Mouse (Mus musculus): Measurements from ENCODE around the gene Mrpl48. TPM values are rescaled to one million over a fixed set of nuclear protein-coding genes. Genes with fewer than 3 reads are reported as not detected.
A peak's percentile ranks its signal among the peaks of the same experiment; 100 is the strongest.

Gene Mrpl48
- polyA plus RNA-seq, 1 experiment from 2014 or later: 76.9 TPM

- 0 out of 2 replicates have a peak, but pooled peaks cover 3% of the 10 kb centered on the region for H3K36me3 ChIP-seq (ENCODE audit: control insufficient read depth, insufficient read depth, low read length)
- no peaks in the 10 kb centered on the region for H3K9me3 ChIP-seq (replicated peaks; ENCODE audit: control insufficient read depth, low read length)
- peak overlapping the region; percentile 57; the same call in 1 of the 2 replicates for H3K9ac ChIP-seq (ENCODE audit: low read depth, low read length)
- H3K4me3 ChIP-seq (ENCODE audit: low read depth, low read length): no peak overlapping the region
- peak overlapping the region; percentile 95 for H3K27ac ChIP-seq (ENCODE audit: low read depth, low read length)
- no peaks in the 10 kb centered on the region for H3K27me3 ChIP-seq (ENCODE audit: control insufficient read depth, insufficient read depth, low read length)
- H3K4me2 ChIP-seq: peak overlapping the region; percentile 31; the same call in 1 of the 2 replicates
- ATAC-seq (replicated peaks; ENCODE audit: insufficient number of reproducible peaks, low FRiP score, low TSS enrichment): no peak; the same call in 1 of the 2 replicates
- 40% methylated on average over 13 of the region's 13 CpGs for WGBS (ENCODE audit: insufficient replicate concordance)
- H3K4me1 ChIP-seq (ENCODE audit: control insufficient read depth, insufficient read depth, low read length): peaks cover 11% of the 10 kb centered on the region
Observed at GRCm38 (mm10) chr7:100555431-100555951, 52.6 kb downstream of the Mrpl48 start.

DNA sequence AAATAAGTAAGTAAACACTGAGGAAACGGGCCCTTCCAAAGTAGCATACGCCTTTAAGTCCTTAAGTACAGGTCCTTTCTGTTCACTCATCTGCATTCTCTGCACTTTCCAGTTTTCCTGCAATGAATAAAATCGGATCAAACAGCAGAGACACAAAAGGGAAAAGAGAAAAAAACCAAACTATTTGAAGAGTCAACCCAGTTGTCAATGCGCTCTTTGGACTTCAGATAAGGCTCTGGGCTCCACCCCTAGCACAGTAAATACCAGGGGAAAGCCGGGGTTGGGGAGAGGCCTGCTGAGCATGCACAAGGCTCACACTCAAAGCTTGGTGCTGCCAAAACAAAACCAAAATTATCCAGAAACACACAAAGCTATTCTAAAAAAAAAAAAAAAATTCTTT lies 53.2 kb downstream of the Mrpl48 start:
- ATAC-seq (replicated peaks; ENCODE audit: insufficient number of reproducible peaks, low FRiP score, low TSS enrichment): no peak
- Histone ChIP-seq H3K4me1 (ENCODE audit: control insufficient read depth, insufficient read depth, low read length) (peaks cover 15% of the 10 kb centered on the region), H3K9ac (ENCODE audit: low read depth, low read length) (no peak overlapping the region; the same call in 1 of the 2 replicates), H3K9me3 (replicated peaks; ENCODE audit: control insufficient read depth, low read length) (no peaks in the 10 kb centered on the region), H3K27me3 (ENCODE audit: control insufficient read depth, insufficient read depth, low read length) (no peaks in the 10 kb centered on the region), H3K27ac (ENCODE audit: low read depth, low read length) (peak overlapping the region; percentile 95), H3K36me3 (ENCODE audit: control insufficient read depth, insufficient read depth, low read length) (0 out of 2 replicates have a peak, but pooled peaks cover 3% of the 10 kb centered on the region), H3K4me3 (ENCODE audit: low read depth, low read length) (no peak overlapping the region), H3K4me2 (no peak overlapping the region)
- 53% methylated on average over 5 of the region's 5 CpGs for WGBS (ENCODE audit: insufficient replicate concordance)

- H3K4me3 ChIP-seq (ENCODE audit: low read depth, low read length): no peak overlapping the region
- no peaks in the 10 kb centered on the region for H3K9me3 ChIP-seq (replicated peaks; ENCODE audit: control insufficient read depth, low read length)
- peaks cover 22% of the 10 kb centered on the region for H3K4me1 ChIP-seq (ENCODE audit: control insufficient read depth, insufficient read depth, low read length)
- ATAC-seq (replicated peaks; ENCODE audit: insufficient number of reproducible peaks, low FRiP score, low TSS enrichment): no peak
- 0 out of 2 replicates have a peak overlapping the region, but pooled peaks have one; percentile 10 for H3K27ac ChIP-seq (ENCODE audit: low read depth, low read length)
- no peak overlapping the region for H3K9ac ChIP-seq (ENCODE audit: low read depth, low read length)
- 49% methylated on average over 5 of the region's 5 CpGs for WGBS (ENCODE audit: insufficient replicate concordance)
- H3K36me3 ChIP-seq (ENCODE audit: control insufficient read depth, insufficient read depth, low read length): 0 out of 2 replicates have a peak, but pooled peaks cover 3% of the 10 kb centered on the region
- H3K27me3 ChIP-seq (ENCODE audit: control insufficient read depth, insufficient read depth, low read length): no peaks in the 10 kb centered on the region
- no peak overlapping the region for H3K4me2 ChIP-seq
Observed at GRCm38 (mm10) chr7:100550338-100551007, 57.6 kb downstream of the Mrpl48 start.

GRCm38 (mm10) chr7:100549796-100550195 lies 58.3 kb downstream of the Mrpl48 start:
- WGBS (ENCODE audit: insufficient replicate concordance): 65% methylated on average over 3 of the region's 3 CpGs
- Histone ChIP-seq H3K4me3 (ENCODE audit: low read depth, low read length) (no peak overlapping the region), H3K9ac (ENCODE audit: low read depth, low read length) (no peak overlapping the region), H3K9me3 (replicated peaks; ENCODE audit: control insufficient read depth, low read length) (no peaks in the 10 kb centered on the region), H3K4me2 (no peak overlapping the region), H3K36me3 (ENCODE audit: control insufficient read depth, insufficient read depth, low read length) (0 out of 2 replicates have a peak, but pooled peaks cover 3% of the 10 kb centered on the region), H3K27ac (ENCODE audit: low read depth, low read length) (no peak overlapping the region), H3K27me3 (ENCODE audit: control insufficient read depth, insufficient read depth, low read length) (no peaks in the 10 kb centered on the region), H3K4me1 (ENCODE audit: control insufficient read depth, insufficient read depth, low read length) (peaks cover 19% of the 10 kb centered on the region)
- no peak; the same call in 1 of the 2 replicates for ATAC-seq (replicated peaks; ENCODE audit: insufficient number of reproducible peaks, low FRiP score, low TSS enrichment)

DNA sequence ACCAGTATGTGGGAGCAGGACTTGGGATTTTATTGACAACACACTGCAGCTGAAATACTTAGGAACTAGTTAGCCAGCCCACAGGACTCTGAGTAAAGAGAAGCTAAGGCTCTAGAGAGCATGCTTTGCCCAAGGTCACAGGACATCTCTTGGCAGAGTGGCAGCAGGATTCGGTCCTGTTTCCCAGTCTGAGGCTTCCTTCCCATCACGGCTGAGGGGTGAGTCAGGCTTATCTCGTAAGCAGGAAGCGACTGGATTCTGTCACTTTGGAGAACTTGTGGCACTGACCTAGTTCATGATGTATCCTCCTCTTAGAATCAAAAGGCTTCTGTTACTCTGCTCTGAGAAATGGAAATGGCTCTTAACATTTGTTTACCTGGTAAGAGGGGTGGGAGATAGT lies 60.5 kb downstream of the Mrpl48 start:
- Histone ChIP-seq H3K4me3 (ENCODE audit: low read depth, low read length) (no peak overlapping the region), H3K4me2 (no peak overlapping the region), H3K36me3 (ENCODE audit: control insufficient read depth, insufficient read depth, low read length) (0 out of 2 replicates have a peak, but pooled peaks cover 3% of the 10 kb centered on the region), H3K4me1 (ENCODE audit: control insufficient read depth, insufficient read depth, low read length) (peaks cover 16% of the 10 kb centered on the region), H3K27ac (ENCODE audit: low read depth, low read length) (peak overlapping the region; percentile 51), H3K9ac (ENCODE audit: low read depth, low read length) (no peak overlapping the region), H3K27me3 (ENCODE audit: control insufficient read depth, insufficient read depth, low read length) (no peaks in the 10 kb centered on the region), H3K9me3 (replicated peaks; ENCODE audit: control insufficient read depth, low read length) (no peaks in the 10 kb centered on the region)
- 17% methylated on average over 4 of the region's 4 CpGs for WGBS (ENCODE audit: insufficient replicate concordance)
- no peak; the same call in 1 of the 2 replicates for ATAC-seq (replicated peaks; ENCODE audit: insufficient number of reproducible peaks, low FRiP score, low TSS enrichment)

- no peak for ATAC-seq (replicated peaks; ENCODE audit: insufficient number of reproducible peaks, low FRiP score, low TSS enrichment)
- Histone ChIP-seq H3K9ac (ENCODE audit: low read depth, low read length) (no peak overlapping the region), H3K4me3 (ENCODE audit: low read depth, low read length) (no peak overlapping the region), H3K4me2 (no peak overlapping the region), H3K36me3 (ENCODE audit: control insufficient read depth, insufficient read depth, low read length) (peaks cover 7% of the 10 kb centered on the region), H3K9me3 (replicated peaks; ENCODE audit: control insufficient read depth, low read length) (no peaks in the 10 kb centered on the region), H3K27ac (ENCODE audit: low read depth, low read length) (no peak overlapping the region), H3K4me1 (ENCODE audit: control insufficient read depth, insufficient read depth, low read length) (peaks cover 10% of the 10 kb centered on the region), H3K27me3 (ENCODE audit: control insufficient read depth, insufficient read depth, low read length) (no peaks in the 10 kb centered on the region)
- 34% methylated on average over 1 of the region's 1 CpGs for WGBS (ENCODE audit: insufficient replicate concordance)
Observed at GRCm38 (mm10) chr7:100544437-100544836, 63.7 kb downstream of the Mrpl48 start.

DNA sequence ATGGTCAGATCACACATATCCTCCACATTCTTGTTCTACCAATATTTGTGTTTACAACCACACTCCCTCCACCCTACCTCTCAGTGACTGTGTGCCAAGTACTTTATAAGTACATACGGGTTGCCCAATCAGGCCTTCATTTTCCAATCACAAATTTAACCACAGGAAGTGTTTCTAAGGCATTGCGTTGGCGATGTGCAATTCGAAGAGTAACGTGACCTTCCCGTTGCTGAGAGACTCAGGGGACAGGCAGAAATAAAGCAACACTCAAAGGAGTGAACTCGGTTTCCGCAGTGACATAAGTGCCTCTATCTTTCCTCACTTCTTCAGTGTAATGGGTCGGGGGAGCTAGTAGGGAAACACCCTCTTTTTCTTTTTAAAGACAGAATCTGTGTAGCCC lies 68.6 kb downstream of the Mrpl48 start:
- Histone ChIP-seq H3K9me3 (replicated peaks; ENCODE audit: control insufficient read depth, low read length) (no peaks in the 10 kb centered on the region), H3K9ac (ENCODE audit: low read depth, low read length) (no peak overlapping the region), H3K4me1 (ENCODE audit: control insufficient read depth, insufficient read depth, low read length) (peaks cover 9% of the 10 kb centered on the region; the same call in 1 of the 2 replicates), H3K36me3 (ENCODE audit: control insufficient read depth, insufficient read depth, low read length) (peaks cover 12% of the 10 kb centered on the region), H3K27me3 (ENCODE audit: control insufficient read depth, insufficient read depth, low read length) (no peaks in the 10 kb centered on the region), H3K27ac (ENCODE audit: low read depth, low read length) (no peak overlapping the region), H3K4me3 (ENCODE audit: low read depth, low read length) (no peak overlapping the region), H3K4me2 (no peak overlapping the region)
- 92% methylated on average over 9 of the region's 9 CpGs for WGBS (ENCODE audit: insufficient replicate concordance)
- no peak for ATAC-seq (replicated peaks; ENCODE audit: insufficient number of reproducible peaks, low FRiP score, low TSS enrichment)

GRCm38 (mm10) chr7:100537519-100537902 lies 70.6 kb downstream of the Mrpl48 start:
- no peaks in the 10 kb centered on the region for H3K27me3 ChIP-seq (ENCODE audit: control insufficient read depth, insufficient read depth, low read length)
- H3K27ac ChIP-seq (ENCODE audit: low read depth, low read length): peak overlapping the region; percentile 73; the same call in 1 of the 2 replicates
- peak overlapping the region; percentile 81 for H3K4me2 ChIP-seq
- peaks cover 12% of the 10 kb centered on the region for H3K36me3 ChIP-seq (ENCODE audit: control insufficient read depth, insufficient read depth, low read length)
- peak overlapping the region; percentile 78 for H3K4me3 ChIP-seq (ENCODE audit: low read depth, low read length)
- no peaks in the 10 kb centered on the region for H3K9me3 ChIP-seq (replicated peaks; ENCODE audit: control insufficient read depth, low read length)
- WGBS (ENCODE audit: insufficient replicate concordance): 30% methylated on average over 7 of the region's 7 CpGs
- ATAC-seq (replicated peaks; ENCODE audit: insufficient number of reproducible peaks, low FRiP score, low TSS enrichment): no peak
- H3K4me1 ChIP-seq (ENCODE audit: control insufficient read depth, insufficient read depth, low read length): peaks cover 9% of the 10 kb centered on the region; the same call in 1 of the 2 replicates
- peak overlapping the region; percentile 87 for H3K9ac ChIP-seq (ENCODE audit: low read depth, low read length)

Measured in heart, embryonic 11.5 days (tissue).